Mouse (Mus musculus) retina, adult 2 months (tissue): ENCODE measurements at regions not wholly inside any gene's neighbourhood (a gene's known extent, or its start where the extent isn't known, plus 50 kb on each side); places are given as distances from the start of the nearest gene placed in this dataset.

Experiments
- DNase-seq: peaks from one replicate; pipeline ENCODE4 v3.0.0-alpha.2; 2012; ENCODE audit warnings: low read depth, low spot score

- DNase-seq, result no peak
These were observed 68.4 kb downstream of the 4931417E11Rik start for GRCm38 (mm10) chr6:73401059-73401458.

- no peak for DNase-seq
These were observed 80.2 kb downstream of the 4931417E11Rik start for GRCm38 (mm10) chr6:73389301-73389700.

GRCm38 (mm10) chr6:73386261-73386660 lies 83.2 kb downstream of the 4931417E11Rik start:
- no peak for DNase-seq

- DNase-seq, result no peak
These were observed 89.6 kb downstream of the 4931417E11Rik start for GRCm38 (mm10) chr6:73379825-73380224.

GRCm38 (mm10) chr6:73377884-73378283 lies 91.6 kb downstream of the 4931417E11Rik start:
- no peak for DNase-seq

GRCm38 (mm10) chr6:73376291-73376690 lies 93.2 kb downstream of the 4931417E11Rik start:
- no peak for DNase-seq

- no peak for DNase-seq
These were observed 96.6 kb downstream of the 4931417E11Rik start for GRCm38 (mm10) chr6:73372901-73373300.

- DNase-seq, result no peak
These were observed 97.6 kb downstream of the 4931417E11Rik start for GRCm38 (mm10) chr6:73371866-73372265.

GRCm38 (mm10) chr6:73370901-73371300 lies 98.6 kb downstream of the 4931417E11Rik start:
- DNase-seq, result no peak

- no peak for DNase-seq
These were observed 100.7 kb downstream of the 4931417E11Rik start for GRCm38 (mm10) chr6:73368836-73369141.

- DNase-seq, result no peak
These were observed 101.2 kb downstream of the 4931417E11Rik start for GRCm38 (mm10) chr6:73368047-73368835.

- DNase-seq, result peak; percentile 51
These were observed 101.9 kb downstream of the 4931417E11Rik start for GRCm38 (mm10) chr6:73367616-73368015.

- DNase-seq, result no peak
These were observed 102.8 kb downstream of the 4931417E11Rik start for GRCm38 (mm10) chr6:73366626-73367025.

- no peak for DNase-seq
These were observed 104.2 kb downstream of the 4931417E11Rik start for GRCm38 (mm10) chr6:73365306-73365705.

GRCm38 (mm10) chr6:73334995-73335394 lies 86.8 kb downstream of the Suclg1 start:
- no peak for DNase-seq

- no peak for DNase-seq
These were observed 81.5 kb downstream of the Suclg1 start for GRCm38 (mm10) chr6:73329666-73330065.
